Mouse (Mus musculus) lung, embryonic 15.5 days (tissue): ENCODE measurements at regions not wholly inside any gene's neighbourhood (a gene's known extent, or its start where the extent isn't known, plus 50 kb on each side); places are given as distances from the start of the nearest gene placed in this dataset.

Experiments
- ATAC-seq: fragments of 200-750 bp; cut with Nextera tagmentation; 2 replicates; pipeline ENCODE4 v1.8.0; 2017; ENCODE audit warnings: moderate number of reproducible peaks, borderline replicate concordance; ENCODE audit not compliant: low FRiP score, low TSS enrichment; ENCODE audit errors: extremely low read depth
- H3K27ac ChIP-seq: fragments of 300-500 bp; sonication (generic); 2 replicates; pipeline ENCODE4 v1.5.1; 2015; ENCODE audit warnings: moderate library complexity, mild to moderate bottlenecking, inconsistent platforms
- H3K27me3 ChIP-seq: fragments of 300-500 bp; sonication (generic); 2 replicates; pipeline ENCODE4 v1.6.1; 2015; ENCODE audit warnings: inconsistent platforms
- H3K36me3 ChIP-seq: fragments of 300-500 bp; sonication (generic); 2 replicates; pipeline ENCODE4 v1.6.1; 2015; ENCODE audit warnings: inconsistent platforms
- H3K4me1 ChIP-seq: fragments of 300-500 bp; sonication (generic); 2 replicates; pipeline ENCODE4 v1.6.1; 2015; ENCODE audit warnings: inconsistent platforms
- H3K4me2 ChIP-seq: fragments of 300-500 bp; sonication (generic); 2 replicates; pipeline ENCODE4 v1.6.1; 2015; ENCODE audit warnings: inconsistent platforms, mild to moderate bottlenecking, moderate library complexity
- H3K4me3 ChIP-seq: fragments of 300-500 bp; sonication (generic); 2 replicates; pipeline ENCODE4 v1.5.1; 2015; ENCODE audit warnings: mild to moderate bottlenecking, inconsistent platforms
- H3K9ac ChIP-seq: fragments of 300-500 bp; sonication (generic); 2 replicates; pipeline ENCODE4 v1.6.1; 2015; ENCODE audit warnings: inconsistent platforms
- H3K9me3 ChIP-seq: fragments of 300-500 bp; sonication (generic); 2 replicates; pipeline ENCODE4 v1.6.1; 2016; ENCODE audit warnings: inconsistent platforms
- whole genome bisulfite sequencing: fragments of 180-500 bp; shearing (Covaris S2); methylation state at CpG from one replicate; pipeline ENCODE4 v1.1.7; 2015; 5-methylcytosine and 5-hydroxymethylcytosine counted together

DNA sequence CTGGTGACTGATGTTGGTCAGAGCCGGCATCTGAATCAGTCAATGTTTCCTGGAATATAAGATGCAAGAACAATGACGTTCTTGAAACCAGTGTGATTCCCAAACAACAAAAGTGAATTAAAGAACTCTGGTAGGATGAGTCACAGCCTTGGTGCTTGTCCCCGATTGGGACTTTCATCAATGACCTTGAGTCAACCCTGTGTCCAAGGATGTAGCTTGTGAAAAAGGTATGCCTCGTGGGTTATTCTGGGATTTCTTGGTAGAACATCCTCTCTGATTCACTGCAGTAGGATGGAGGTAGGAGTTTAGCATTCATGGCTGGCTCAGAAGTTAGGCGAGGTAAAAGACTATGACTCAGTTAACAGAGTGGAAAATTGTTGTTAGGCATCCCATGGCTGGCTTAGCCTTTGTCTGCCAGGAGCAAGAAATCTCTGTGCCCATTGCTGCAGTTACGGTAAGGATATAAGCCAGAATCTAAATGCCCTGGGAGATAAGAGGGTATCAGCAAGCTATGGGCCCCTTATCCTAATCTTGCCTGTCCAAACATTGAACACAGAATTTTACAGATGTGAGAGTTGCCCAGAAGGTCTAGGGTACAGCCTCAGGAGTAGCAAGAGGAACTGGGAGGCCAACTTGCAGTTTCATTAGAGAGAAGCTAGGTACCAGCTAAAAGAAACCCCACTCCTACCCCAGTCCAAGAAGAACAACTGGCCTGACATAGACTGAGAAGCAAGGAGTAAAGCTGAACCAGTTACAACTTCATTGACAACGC, 55.9 kb upstream of the Ralgps2 start:
- no peak overlapping the region for H3K4me3 ChIP-seq
- no peaks in the 10 kb centered on the region for H3K27me3 ChIP-seq
- H3K4me1 ChIP-seq = peaks cover 32% of the 10 kb centered on the region
- H3K4me2 ChIP-seq = no peak overlapping the region
- H3K36me3 ChIP-seq = no peaks in the 10 kb centered on the region
- no peak for ATAC-seq
- 87% methylated on average over 7 of the region's 7 CpGs for WGBS
- H3K9me3 ChIP-seq = no peaks in the 10 kb centered on the region
- H3K27ac ChIP-seq = no peak overlapping the region
- H3K9ac ChIP-seq = no peak overlapping the region

DNA sequence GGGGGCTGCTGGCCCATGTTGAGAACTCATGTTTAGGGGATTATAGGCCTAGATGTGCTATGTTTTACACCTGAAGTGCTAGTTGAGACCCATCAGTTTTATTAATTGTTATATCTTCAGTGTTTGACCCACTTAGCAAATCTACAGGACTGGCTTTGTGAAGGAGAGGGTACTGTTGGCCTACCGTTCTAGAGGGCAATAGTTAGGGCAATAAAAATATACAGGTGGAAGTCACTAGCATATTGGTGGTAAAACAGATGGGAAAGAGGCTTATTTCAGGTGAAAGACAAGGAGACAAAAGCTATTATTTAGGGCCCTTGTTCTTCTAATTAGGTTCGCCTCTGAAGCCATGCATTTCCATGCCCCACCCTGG, 55.2 kb upstream of the Ralgps2 start:
- no peaks in the 10 kb centered on the region for H3K9me3 ChIP-seq
- no peaks in the 10 kb centered on the region for H3K36me3 ChIP-seq
- H3K4me1 ChIP-seq = peaks cover 26% of the 10 kb centered on the region
- no peak overlapping the region for H3K27ac ChIP-seq
- 93% methylated on average over 2 of the region's 2 CpGs for WGBS
- no peaks in the 10 kb centered on the region for H3K27me3 ChIP-seq
- no peak overlapping the region for H3K4me3 ChIP-seq
- no peak overlapping the region for H3K9ac ChIP-seq
- no peak overlapping the region for H3K4me2 ChIP-seq
- ATAC-seq = no peak

DNA sequence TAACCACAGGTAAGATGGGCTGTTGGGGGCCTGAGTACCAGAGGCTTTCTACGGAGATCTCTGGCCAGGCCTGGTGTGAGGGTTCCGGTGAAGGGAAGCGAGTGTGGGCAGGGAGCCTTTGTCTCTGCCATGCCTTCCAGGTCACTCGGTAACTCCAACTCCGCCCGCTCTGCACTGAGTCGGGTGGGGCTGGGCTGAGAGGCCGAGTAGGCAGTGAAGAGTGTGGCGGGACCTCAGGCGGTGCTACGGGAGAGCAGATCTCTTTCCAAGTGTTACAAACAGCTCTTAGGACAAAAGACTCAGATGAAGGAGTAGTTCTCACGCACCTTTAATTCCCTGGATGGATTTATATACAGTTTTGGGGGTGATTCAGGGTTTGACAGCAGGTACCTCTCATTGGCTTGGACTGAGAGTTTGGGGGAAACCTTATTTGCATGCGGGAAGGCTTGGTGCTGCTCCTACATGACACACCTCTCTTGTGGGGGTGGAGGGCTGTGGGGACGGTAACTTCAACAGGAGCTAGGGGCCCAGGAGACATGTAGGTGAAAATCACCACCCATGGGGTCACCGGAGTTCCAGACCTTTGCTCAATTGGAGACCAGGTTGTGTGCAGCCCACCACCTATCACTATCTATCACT, 54.7 kb upstream of the Ralgps2 start:
- H3K27me3 ChIP-seq = no peaks in the 10 kb centered on the region
- H3K36me3 ChIP-seq = no peaks in the 10 kb centered on the region
- 63% methylated on average over 15 of the region's 15 CpGs for WGBS
- H3K9me3 ChIP-seq = no peaks in the 10 kb centered on the region
- H3K9ac ChIP-seq = no peak overlapping the region
- H3K4me1 ChIP-seq = peaks cover 26% of the 10 kb centered on the region
- H3K4me2 ChIP-seq = no peak overlapping the region
- no peak overlapping the region for H3K4me3 ChIP-seq
- ATAC-seq = no peak
- H3K27ac ChIP-seq = no peak overlapping the region

DNA sequence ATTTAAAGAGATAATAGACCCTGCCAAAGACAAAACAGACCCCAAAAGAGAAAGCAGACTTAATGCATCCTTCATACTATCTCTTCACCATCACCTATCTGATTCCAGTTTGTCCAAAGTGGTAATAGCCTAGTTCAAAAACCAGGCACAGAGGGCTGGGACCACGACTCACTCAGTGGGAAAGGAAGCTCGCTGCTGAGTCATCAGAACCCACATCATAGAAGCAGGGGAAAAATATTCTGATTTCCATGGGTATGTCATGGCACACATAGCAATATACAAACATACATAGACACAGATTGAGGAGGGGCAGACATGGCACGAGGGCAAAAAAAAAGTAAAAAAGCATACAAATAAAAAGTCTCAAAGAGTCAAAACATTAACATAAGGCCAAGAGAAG, 53.7 kb upstream of the Ralgps2 start:
- WGBS = 64% methylated on average over 3 of the region's 3 CpGs
- Histone ChIP-seq H3K36me3 (no peaks in the 10 kb centered on the region), H3K27ac (no peak overlapping the region), H3K4me3 (no peak overlapping the region), H3K4me2 (no peak overlapping the region), H3K27me3 (no peaks in the 10 kb centered on the region), H3K9ac (no peak overlapping the region), H3K9me3 (no peaks in the 10 kb centered on the region), H3K4me1 (peaks cover 26% of the 10 kb centered on the region)
- ATAC-seq = no peak

DNA sequence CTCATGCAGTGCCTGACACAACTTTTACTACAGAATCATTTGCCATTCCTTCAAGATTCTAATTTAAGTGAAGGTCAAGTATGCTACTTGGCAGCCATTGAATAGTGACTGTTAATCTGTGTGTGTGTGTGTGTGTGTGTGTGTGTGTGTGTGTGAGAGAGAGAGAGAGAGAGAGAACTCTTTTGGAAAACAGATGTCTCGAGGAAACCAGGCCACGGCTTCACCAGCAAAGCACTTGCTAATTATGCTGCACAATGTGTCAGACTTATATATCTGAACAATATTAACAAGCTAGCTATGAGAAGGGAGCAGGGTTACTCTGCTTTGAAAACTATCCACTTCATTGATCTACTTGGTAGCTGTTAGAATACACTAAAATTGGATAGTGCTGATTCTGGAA, 53.1 kb upstream of the Ralgps2 start:
- no peak for ATAC-seq
- Histone ChIP-seq H3K4me1 (peaks cover 20% of the 10 kb centered on the region), H3K36me3 (no peaks in the 10 kb centered on the region), H3K9me3 (no peaks in the 10 kb centered on the region), H3K4me2 (no peak overlapping the region), H3K9ac (no peak overlapping the region), H3K27ac (no peak overlapping the region), H3K27me3 (no peaks in the 10 kb centered on the region), H3K4me3 (no peak overlapping the region)
- WGBS = 36% methylated on average over 2 of the region's 2 CpGs

DNA sequence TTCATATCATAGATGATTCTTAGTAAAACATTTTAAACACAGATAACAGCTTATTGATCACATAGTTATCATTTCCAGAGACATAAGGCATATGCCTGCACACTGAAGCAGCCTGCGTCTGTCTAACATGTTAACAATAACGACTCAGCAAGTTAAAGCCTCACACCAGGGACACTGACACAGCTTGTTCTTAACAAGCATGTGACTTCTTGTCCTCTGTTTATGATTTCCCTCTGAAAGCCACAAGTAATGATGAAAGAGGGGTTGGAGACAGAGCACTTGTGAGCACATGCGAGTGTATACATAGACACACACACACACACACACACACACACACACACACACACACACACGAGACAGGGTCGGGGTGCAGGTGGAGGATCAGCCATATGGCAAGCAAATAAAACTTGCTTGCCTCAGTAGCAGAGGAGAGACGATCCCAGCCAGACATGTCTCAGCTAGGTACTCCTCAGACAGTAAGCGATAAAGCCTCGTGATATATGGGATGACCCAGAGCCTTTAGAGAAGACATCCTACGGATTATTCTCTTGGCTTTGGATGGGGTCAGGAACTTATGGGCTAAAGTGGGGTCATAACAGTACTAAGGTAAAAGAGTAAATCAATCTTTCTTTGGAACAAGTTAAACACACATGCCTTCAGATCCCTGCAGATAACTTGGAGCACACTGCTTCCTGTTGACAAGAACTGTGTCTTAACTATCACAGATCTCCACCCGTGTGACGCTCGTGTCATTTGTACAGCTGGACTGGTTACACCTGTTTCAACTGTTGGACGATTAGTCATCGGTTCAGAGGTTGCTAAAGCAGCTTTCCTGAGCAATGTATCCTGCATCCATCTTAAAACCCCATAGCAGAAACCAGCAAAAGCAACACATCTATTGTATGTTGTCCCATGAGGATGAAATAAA, 51.4 kb upstream of the Ralgps2 start:
- WGBS = 32% methylated on average over 14 of the region's 14 CpGs
- peaks cover 23% of the 10 kb centered on the region for H3K4me1 ChIP-seq
- no peak for ATAC-seq
- H3K4me2 ChIP-seq = no peak overlapping the region
- H3K4me3 ChIP-seq = no peak overlapping the region
- no peaks in the 10 kb centered on the region for H3K36me3 ChIP-seq
- no peak overlapping the region for H3K9ac ChIP-seq
- H3K27me3 ChIP-seq = no peaks in the 10 kb centered on the region
- H3K9me3 ChIP-seq = no peaks in the 10 kb centered on the region
- H3K27ac ChIP-seq = no peak overlapping the region

DNA sequence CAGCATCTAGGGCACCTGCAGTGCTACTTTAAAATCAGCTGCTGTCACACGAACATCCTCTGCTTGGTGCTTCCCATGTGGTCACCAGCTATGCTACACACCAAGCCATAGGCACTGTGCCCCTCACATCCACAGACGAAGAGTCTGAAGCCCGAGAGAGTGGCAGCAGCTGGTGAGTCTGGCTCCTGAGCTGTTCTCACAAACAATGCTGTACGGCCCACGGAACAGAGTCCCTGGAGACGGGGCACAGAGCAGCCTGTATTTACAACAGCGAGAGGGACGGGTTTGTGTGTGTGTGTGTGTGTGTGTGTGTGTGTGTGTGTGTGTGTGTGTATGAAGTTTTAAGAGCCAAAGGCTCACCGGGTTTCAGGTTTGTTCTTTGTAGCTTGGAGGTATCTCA, 50.7 kb upstream of the Ralgps2 start:
- Histone ChIP-seq H3K27ac (no peak overlapping the region), H3K4me3 (no peak overlapping the region), H3K9ac (no peak overlapping the region), H3K4me2 (no peak overlapping the region), H3K27me3 (no peaks in the 10 kb centered on the region), H3K4me1 (peaks cover 24% of the 10 kb centered on the region), H3K36me3 (no peaks in the 10 kb centered on the region), H3K9me3 (no peaks in the 10 kb centered on the region)
- WGBS = 43% methylated on average over 9 of the region's 9 CpGs
- ATAC-seq = no peak

DNA sequence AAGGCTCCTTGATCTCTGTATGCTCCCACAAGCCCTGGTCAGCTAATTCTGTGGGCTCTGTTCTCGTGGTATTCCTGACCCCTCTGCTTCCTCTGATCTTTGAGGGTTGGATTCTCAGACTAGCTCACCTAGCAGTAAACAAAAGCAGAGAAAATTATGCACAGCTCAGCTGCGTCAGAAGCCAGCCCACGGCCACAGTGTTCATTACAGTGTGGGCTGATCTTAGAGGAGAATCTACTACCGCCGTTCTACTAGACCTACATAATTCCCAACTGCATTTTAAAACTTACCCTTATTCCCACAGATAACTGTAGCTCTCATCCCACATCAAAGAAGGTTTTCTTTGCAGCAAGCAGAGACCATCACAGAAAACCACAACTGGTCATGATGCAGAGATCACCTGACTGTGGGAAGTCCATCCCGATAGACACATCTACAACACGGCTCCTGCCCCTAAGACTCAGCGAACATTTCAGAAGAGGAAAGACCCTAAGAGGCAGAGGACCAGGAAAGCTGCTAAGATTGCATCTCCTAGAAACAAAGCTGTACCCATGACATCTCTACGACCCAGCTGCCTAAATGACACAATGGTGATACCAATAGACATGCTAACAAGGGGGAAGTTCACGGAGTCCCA, 49.8 kb upstream of the Ralgps2 start:
- H3K9ac ChIP-seq = no peak overlapping the region
- no peaks in the 10 kb centered on the region for H3K27me3 ChIP-seq
- no peaks in the 10 kb centered on the region for H3K9me3 ChIP-seq
- peaks cover 24% of the 10 kb centered on the region for H3K4me1 ChIP-seq
- no peak overlapping the region for H3K4me2 ChIP-seq
- H3K4me3 ChIP-seq = no peak overlapping the region
- H3K36me3 ChIP-seq = no peaks in the 10 kb centered on the region
- ATAC-seq = no peak
- 84% methylated on average over 10 of the region's 10 CpGs for WGBS
- H3K27ac ChIP-seq = no peak overlapping the region
